Mouse (Mus musculus) left cerebral cortex, postnatal 4 days (tissue): ENCODE measurements around the gene Rnps1. TPM values are rescaled to one million over a fixed set of nuclear protein-coding genes. Genes with fewer than 3 reads are reported as not detected.
"Not testable (repeated sequence)": the region's sequence is repeated elsewhere in the genome, so short reads cannot be mapped to it uniquely, and the experiment has no call there.

Experiments used
- DNase-seq: peaks from one replicate; pipeline ENCODE4 v3.0.0-alpha.2; 2022
- intact Hi-C: fragments of 180-260 bp; cut with DNase I; formaldehyde crosslinking; loops from one replicate; pipeline ENCODE4 v1.15.1; 2025
- total RNA-seq, 2 experiments: library from RNA; stranded (reverse); gene quantifications; 2 replicates each; pipeline ENCODE4 v1.2.3; 2021

The Rnps1 gene
- total RNA-seq, 2 experiments from 2014 or later, result 204 to 208 TPM

DNA sequence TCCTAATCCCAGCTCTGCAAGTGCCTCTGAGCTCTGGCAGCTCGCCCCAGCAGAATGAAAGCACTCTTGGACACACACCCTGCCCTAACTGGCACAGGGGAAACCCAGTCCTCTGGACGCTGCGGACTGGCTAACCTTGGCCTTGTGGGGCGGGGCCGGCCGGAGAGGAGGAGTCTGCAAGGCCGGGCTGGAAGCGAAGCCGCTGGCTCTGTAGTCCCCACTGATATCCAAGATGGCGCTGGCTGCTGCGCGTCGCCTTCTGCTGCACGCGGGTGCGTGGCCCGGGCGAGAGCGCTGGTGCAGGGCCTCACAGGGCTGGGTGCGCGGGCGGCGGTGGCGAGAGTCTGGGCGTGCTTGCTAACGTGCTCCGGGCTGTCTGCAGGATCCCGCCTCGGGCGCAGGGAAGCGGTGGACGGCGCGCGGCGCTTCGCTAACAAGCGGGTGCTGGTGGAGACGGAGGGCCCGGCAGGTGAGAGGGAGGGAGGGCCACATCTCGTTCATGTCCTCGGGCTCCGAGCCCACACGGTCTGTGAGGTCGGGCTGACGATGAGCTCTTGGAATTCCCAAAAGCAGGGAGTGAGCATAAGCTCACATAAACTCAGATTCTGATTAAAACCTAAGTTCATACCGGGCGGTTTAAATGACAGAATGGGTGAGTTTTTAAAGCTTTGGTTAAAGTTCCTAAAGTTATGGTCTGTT, 12.3 kb downstream of the Rnps1 start, which contains the start of gene Eci1:
Gene Eci1, plus strand, starts transcription at position 171 of the 699 bp plus-strand sequence.
- peak; percentile 98 for DNase-seq
- intact Hi-C loops, result no loop called here

GRCm38 (mm10) chr17:24427170-24427557, 12.8 kb downstream of the Rnps1 start:
- intact Hi-C loops, result no loop called here
- no peak for DNase-seq

- intact Hi-C loops, result no loop called here
- no peak for DNase-seq
Measured at GRCm38 (mm10) chr17:24429201-24429983, 15.0 kb downstream of the Rnps1 start.

- DNase-seq, result no peak
- intact Hi-C loops, result no loop called here
Measured at GRCm38 (mm10) chr17:24437016-24437415, 22.7 kb downstream of the Rnps1 start.

DNA sequence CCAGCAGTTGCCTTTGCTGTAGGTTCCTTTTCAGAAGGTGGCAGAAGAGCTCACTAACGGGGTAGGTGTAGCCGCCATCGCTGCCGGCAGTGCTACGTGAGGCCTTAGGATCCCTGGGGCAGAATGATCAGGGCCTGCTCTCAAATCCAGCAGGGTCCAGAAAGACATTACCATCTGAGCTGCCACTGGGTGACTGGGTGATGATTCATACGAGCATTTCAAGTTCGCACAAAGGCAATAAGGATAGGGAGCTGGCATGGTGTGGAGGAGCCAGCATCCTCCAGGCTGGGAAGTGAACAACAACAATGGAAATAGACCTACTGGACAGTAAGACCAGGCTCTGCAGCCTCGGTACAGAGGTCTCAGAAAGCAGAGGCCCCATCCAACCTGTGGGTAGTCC, 26.0 kb downstream of the Rnps1 start:
- intact Hi-C loops, result no loop called here

GRCm38 (mm10) chr17:24441148-24441547, 26.8 kb downstream of the Rnps1 start:
- intact Hi-C loops, result no loop called here
- DNase-seq, result no peak

More for the DNA sequence above, 26.0 kb downstream of the Rnps1 start:
- no peak for DNase-seq

DNA sequence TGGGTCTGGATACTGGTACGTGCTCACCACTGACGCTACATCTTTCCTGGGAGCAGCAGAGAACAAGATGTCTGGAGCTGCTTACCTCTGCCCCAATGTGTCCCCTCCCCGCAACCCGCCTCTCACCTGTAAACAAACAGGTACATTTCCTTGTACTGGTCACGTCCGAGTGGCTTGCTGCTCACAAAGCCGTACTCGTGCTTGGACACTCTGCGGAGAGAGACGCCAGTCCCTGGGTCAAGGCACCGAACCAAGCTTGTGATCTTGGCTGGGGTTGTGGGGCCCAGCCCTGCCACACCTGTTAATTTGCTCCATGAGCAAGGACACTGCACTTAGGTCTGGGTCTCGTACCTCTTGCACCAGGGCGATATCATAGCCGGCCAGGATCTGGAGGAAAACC, 27.7 kb downstream of the Rnps1 start:
- no peak for DNase-seq
- intact Hi-C loops, result no loop called here

- DNase-seq, result no peak
- intact Hi-C loops, result no loop called here
Measured at GRCm38 (mm10) chr17:24442632-24443155, 28.3 kb downstream of the Rnps1 start, which contains the start of gene Dnase1l2. Gene Dnase1l2 (minus strand): TSS chr17:24443105.

- DNase-seq, result no peak
- intact Hi-C loops, result no loop called here
Measured at GRCm38 (mm10) chr17:24443409-24443808, 29.0 kb downstream of the Rnps1 start.

DNA sequence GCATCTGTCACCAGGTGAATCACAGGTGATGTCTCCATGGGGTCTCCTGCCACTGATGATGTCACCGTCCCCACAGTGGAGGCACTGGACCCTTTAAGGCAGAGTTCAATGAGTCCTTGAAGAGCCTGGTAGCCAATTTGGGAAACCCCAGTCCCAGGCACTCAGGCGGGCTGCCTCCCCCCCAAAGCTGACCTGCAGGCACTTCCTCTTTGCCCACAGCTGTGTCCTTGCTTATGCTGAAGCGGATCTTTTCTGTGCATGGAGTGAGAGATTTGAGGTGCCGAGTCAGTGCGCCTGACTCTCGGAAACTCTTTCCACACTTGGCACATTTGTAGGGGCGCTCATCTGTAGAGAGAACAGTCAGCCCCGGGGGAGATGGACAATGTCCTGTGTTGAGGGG, 32.2 kb downstream of the Rnps1 start:
- DNase-seq, result no peak
- intact Hi-C loops, result no loop called here

DNA sequence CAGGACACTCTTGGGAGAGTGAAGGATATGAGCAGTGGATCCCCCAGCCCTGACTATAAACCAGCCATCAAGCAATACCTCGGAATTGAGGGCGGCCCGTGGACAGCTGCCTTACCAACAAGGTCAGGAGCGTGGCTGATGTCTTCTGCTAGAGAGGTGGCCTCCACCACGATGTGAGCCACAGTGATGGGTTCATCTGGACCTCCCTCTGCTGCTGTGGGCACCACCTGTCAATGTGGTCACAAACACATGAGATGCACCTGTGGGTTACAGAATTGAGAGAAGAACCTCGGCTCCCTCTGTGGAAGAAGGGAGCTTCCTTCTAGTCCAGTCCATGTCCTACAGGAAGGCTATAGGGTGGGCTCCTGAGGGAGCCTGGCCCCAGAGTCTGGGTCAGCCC, 35.1 kb downstream of the Rnps1 start:
- intact Hi-C loops, result no loop called here
- no peak for DNase-seq

DNA sequence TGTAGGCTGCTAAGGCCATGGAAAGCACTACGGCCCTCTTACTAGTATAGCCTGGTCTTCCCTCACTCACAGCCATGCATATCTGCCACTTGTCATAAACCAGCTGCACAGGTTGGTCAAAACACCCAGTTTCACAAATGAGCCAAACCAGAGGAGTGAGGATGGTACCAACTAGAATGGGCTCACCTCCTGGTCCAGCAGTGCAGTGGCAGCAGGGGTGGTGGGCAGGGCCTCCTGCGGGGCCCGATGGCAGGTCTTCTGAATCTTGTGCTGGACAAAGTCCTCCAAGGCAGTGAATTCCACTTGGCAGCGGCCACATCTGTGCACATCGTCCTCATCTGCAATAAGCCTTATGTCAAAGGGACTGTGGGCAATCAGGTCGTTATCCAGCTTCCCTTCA, 36.9 kb downstream of the Rnps1 start:
- no peak for DNase-seq
- intact Hi-C loops, result no loop called here

DNA sequence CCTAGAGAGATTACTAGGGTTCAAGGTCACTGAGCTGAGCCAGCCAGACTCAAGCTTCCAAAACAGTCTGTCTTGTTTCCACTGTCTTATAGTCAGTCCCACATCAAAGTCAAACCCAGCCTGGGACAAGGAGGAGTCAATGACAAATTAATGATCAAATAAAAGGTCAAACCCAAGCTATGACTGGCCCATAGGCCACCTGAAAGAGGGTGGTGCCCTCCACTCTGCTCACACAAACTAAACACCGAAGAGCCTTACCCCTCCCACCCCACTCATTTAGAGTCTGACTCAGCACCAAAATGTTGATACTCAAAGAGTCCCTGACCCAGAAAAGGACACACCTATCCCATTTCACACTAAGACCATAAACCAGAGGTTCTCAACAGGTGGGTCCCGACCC, 39.0 kb downstream of the Rnps1 start:
- intact Hi-C loops, result no loop called here
- no peak for DNase-seq

DNA sequence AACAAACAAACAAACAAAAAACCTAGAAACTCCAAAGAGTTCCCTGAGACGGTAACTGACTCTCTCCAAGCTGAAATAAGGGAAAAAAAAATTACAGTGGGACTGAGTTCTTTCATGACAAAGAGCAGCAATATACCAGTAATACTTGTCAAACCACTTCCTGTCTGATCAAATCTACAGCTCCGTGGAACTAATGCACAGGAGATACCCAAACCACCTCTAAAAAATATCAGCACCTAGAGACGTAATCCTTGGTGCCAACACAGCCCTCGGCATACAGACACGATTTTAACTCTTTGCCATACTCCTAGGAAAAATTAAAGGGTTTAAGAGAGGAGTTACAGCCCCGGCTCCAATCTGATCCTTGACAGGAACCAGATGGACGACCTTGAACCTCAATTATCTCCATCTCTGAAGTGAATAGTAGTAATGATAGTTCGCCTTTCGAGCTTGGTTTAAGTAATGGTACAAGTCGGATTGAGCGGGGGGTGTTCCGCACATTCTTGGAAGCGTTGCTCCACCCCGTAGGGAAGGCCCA, 39.9 kb downstream of the Rnps1 start:
- DNase-seq, result no peak
- intact Hi-C loops, result no loop called here

DNA sequence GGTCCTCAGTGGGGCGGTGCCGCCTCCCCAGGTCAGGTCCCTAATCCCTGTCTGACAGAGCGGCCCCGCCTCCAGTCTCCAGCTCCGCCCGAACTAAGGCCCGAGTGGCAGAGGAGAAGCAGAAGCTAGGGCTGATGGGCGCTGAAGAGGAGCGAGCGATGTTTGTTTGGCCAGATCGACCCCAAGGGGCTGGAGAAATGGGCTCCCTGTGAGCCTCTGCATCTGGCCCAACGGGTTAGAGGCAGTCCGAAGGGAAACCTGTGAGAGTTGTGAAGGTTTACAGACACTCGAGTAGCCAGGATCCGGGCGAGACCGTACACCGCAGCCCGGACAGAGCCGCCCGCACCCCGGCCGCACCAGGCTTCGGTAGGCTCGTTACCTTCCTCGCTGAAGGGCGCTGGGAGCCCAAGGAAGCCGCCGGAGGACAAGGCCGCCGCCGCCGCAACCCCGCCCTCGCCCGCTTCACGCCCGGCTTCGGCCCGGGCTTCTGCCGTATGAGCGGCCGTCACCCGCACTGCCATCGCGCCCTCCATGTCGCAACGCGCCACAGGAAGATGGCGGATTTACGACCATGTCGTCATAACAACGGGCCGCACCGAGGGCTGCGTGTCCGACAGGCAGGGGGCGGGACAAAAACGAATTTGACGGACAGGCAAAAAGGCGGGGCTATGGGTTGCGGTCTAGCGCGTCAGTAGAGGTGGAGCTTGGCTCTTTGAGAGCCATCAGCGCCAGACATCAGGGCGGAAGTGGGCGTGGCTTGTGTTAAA, 40.6 kb downstream of the Rnps1 start:
- DNase-seq, result peak; percentile 99
- intact Hi-C loops, result no loop called here

- DNase-seq, intact Hi-C loops: not testable (repeated sequence)
Measured at GRCm38 (mm10) chr17:24455523-24456206, 41.3 kb downstream of the Rnps1 start.

- DNase-seq, result no peak
- intact Hi-C loops, result no loop called here
Measured at GRCm38 (mm10) chr17:24461580-24461979, 47.2 kb downstream of the Rnps1 start.

DNA sequence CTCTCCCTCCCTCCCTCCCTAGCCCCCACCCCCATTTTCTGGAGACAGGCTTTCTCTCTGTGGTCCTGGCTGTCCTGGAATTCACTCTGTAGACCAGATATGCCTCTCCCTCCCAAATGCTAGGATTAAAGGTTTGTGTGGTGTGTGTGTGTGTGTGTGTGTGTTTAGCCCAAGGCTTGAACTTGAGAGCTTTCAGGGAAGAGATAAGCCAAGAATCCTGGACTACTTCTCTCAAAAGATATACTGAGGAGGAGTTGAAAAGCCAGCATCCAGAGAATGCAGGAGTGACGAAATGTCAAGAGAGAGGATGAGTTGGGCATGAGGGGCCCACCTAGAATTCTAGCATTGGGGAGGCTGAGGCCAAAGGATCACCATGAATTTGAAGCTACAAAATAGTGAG, 48.6 kb downstream of the Rnps1 start:
- intact Hi-C loops, result no loop called here
- no peak for DNase-seq

- intact Hi-C loops, result no loop called here
- DNase-seq, result no peak
Measured at GRCm38 (mm10) chr17:24463374-24464133, 49.2 kb downstream of the Rnps1 start.
